Mouse (Mus musculus) embryonic facial prominence, embryonic 11.5 days (tissue): ENCODE results near the gene Gps2. TPM values are rescaled to one million over a fixed set of nuclear protein-coding genes. Genes with fewer than 3 reads are reported as not detected.
A peak's percentile ranks its signal among the peaks of the same experiment; 100 is the strongest.

Source experiments
- ATAC-seq: fragments of 200-750 bp; cut with Nextera tagmentation; replicated peaks from 2 replicates; pipeline ENCODE4 v1.8.0; 2017; ENCODE audit warnings: low read depth; ENCODE audit not compliant: insufficient number of reproducible peaks, low FRiP score, low TSS enrichment
- DNase-seq: peaks from one replicate; pipeline ENCODE4 v3.0.0-alpha.2; 2015; ENCODE audit warnings: low spot score
- H3K27ac ChIP-seq: fragments of 300-500 bp; sonication (generic); replicated peaks from 2 replicates; pipeline ENCODE4 v1.5.1; 2014; ENCODE audit warnings: mild to moderate bottlenecking, low read depth, low read length, control low read depth
- H3K27me3 ChIP-seq: fragments of 300-500 bp; sonication (generic); 2 replicates; pipeline ENCODE4 v1.6.1; 2014; ENCODE audit warnings: mild to moderate bottlenecking, low read length, moderate library complexity, mixed read lengths; ENCODE audit not compliant: control insufficient read depth, insufficient read depth
- H3K36me3 ChIP-seq: fragments of 300-500 bp; sonication (generic); replicated peaks from 2 replicates; pipeline ENCODE4 v1.6.1; 2014; ENCODE audit warnings: low read depth, mild to moderate bottlenecking, low read length, moderate library complexity, mixed read lengths; ENCODE audit not compliant: control insufficient read depth, insufficient read depth
- H3K4me1 ChIP-seq: fragments of 300-500 bp; sonication (generic); 2 replicates; pipeline ENCODE4 v1.6.1; 2014; ENCODE audit warnings: low read length, mixed read lengths; ENCODE audit not compliant: control insufficient read depth, insufficient read depth
- H3K4me2 ChIP-seq: fragments of 300-500 bp; sonication (generic); 2 replicates; pipeline ENCODE4 v1.6.1; 2014; ENCODE audit warnings: low read depth, mild to moderate bottlenecking, control low read depth, low read length, moderate library complexity
- H3K4me3 ChIP-seq: fragments of 300-500 bp; sonication (generic); 2 replicates; pipeline ENCODE4 v1.5.1; 2014; ENCODE audit warnings: low read depth, low read length, control low read depth
- H3K9ac ChIP-seq: fragments of 300-500 bp; sonication (generic); replicated peaks from 2 replicates; pipeline ENCODE4 v1.6.1; 2014; ENCODE audit warnings: mild to moderate bottlenecking, control low read depth, low read length
- H3K9me3 ChIP-seq: fragments of 300-500 bp; sonication (generic); replicated peaks from 2 replicates; pipeline ENCODE4 v1.6.1; 2016; ENCODE audit warnings: mild to moderate bottlenecking, low read length, inconsistent platforms, mixed read lengths; ENCODE audit not compliant: control insufficient read depth
- WGBS: fragments of 180-500 bp; shearing (Covaris S2); extraction: QIAGEN DNeasy Blood & Tissue Kit; methylation state at CpG from one replicate; pipeline ENCODE4 v1.1.7; 2014; 5-methylcytosine and 5-hydroxymethylcytosine counted together
- polyA plus RNA-seq: library from polyadenylated mRNA; unstranded; fragments of >200 nt; fragmentation: Nextera tagmentation; extraction: Ambion mirVana; gene quantifications from 2 replicates; pipeline ENCODE4 v1.2.1, GENCODE M21; 2014

Gps2 gene
- polyA plus RNA-seq, 1 experiment from 2014 or later, result 76.2 TPM

DNA sequence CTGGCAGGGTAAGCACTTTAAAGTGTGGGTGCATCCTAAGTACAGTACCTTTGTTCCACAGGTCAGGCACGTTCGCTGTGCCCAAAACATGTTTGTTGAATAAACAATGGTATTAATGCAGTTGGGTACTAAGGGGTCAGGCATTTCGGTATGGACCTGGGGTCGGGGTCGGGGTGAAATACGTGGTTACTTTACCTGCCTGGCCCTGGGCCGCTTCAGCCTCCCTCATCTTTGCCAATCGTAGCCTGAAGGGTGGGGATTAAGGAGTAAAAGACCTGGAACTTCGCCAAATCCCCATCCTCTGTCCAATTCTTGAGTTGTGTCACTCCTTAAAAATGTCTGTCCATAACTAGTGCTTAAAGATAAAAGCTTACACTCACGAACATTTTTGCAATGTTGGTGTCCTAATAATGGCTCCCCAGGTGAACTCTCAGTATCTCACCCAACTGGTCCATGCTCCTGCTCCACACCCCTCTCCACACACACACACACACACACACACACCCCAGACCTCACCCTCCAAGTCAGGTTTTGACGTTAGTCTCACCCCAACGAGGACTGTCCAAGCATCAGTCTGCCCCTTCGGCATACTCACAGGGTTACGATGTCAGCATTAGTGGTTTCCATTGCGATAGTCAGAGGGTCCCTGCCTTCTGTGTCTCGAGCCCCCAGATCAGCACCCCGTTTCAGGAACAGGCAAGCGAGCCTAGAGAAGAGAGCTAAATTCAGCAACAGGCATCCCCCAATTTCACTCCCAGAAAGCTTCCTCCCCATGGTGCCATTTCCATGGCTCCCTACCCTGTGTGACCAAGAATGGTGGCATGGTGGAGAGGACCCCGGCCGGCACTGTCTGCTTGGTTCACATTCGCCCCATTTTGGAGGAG lies 31.7 kb upstream of the Gps2 start:
- H3K4me1 ChIP-seq, result peaks cover 4% of the 10 kb centered on the region; the same call in 1 of the 2 replicates
- 58% methylated on average over 21 of the region's 21 CpGs for WGBS
- H3K4me2 ChIP-seq, result peak overlapping the region; percentile 69
- H3K4me3 ChIP-seq, result peak overlapping the region; percentile 45
- H3K9me3 ChIP-seq, result no peaks in the 10 kb centered on the region
- peak overlapping the region; percentile 64 for H3K9ac ChIP-seq
- ATAC-seq (no peak), DNase-seq (no peak)
- H3K27me3 ChIP-seq, result no peaks in the 10 kb centered on the region
- H3K27ac ChIP-seq, result peak overlapping the region; percentile 69; the same call in 1 of the 2 replicates
- H3K36me3 ChIP-seq, result no peaks in the 10 kb centered on the region

DNA sequence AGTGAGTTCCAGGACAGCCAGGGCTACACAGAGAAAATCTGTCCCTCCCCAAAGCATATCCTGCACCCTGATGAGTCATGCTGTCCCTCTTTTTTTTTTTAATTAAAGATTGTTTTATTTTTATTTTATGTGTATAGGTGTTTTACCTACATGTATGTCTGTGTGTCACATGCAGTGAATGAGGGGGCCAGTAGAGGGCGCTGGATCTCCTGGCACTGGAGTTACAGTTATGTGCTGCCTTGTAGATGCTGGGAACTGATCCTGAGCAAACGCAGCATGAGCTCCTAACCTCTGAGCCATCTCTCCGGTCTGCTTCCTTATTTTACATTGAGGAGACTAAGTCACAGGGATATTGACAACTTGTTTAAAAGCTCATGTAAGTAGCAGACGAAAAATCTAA lies 30.6 kb upstream of the Gps2 start:
- Histone ChIP-seq H3K9ac (no peak overlapping the region), H3K27ac (no peak overlapping the region), H3K36me3 (no peaks in the 10 kb centered on the region), H3K4me1 (0 out of 2 replicates have a peak, but pooled peaks cover 2% of the 10 kb centered on the region), H3K27me3 (no peaks in the 10 kb centered on the region), H3K4me2 (no peak overlapping the region), H3K4me3 (no peak overlapping the region), H3K9me3 (no peaks in the 10 kb centered on the region)
- peak; percentile 14 for DNase-seq
- ATAC-seq, result no peak
- WGBS, result 64% methylated on average over 4 of the region's 4 CpGs

DNA sequence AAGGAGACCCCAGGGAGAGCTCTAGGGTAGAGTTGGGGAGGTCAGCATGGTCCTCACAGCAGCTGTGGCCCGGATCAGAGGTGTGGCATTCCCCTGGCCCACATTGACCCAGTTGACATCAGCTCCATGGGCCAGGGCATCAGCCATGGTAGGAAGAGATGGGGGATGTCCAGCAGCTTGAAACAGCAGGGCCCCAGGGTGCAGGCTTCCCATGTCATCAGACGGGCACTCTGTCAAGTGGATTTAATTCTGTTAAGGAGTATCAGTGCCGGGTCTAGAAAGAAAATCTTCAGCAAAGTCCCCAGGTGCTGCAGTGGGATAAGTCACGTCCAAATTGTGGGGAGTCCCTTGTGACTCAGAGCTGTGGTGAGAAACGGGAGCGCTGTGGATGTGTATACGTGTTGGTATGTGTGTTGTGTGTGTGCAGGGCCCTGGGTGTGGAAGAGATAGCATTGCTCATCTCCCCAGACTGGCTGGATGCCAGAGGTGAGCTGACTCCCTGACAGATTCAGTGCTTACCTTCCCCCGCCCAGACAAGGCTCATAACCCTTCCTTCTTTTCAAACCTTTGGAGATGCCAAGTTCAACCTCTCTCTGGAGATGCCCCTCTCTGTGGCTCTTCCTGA lies 30.0 kb upstream of the Gps2 start:
- Histone ChIP-seq H3K4me2 (no peak overlapping the region), H3K4me3 (no peak overlapping the region), H3K4me1 (0 out of 2 replicates have a peak, but pooled peaks cover 2% of the 10 kb centered on the region), H3K27me3 (no peaks in the 10 kb centered on the region), H3K36me3 (no peaks in the 10 kb centered on the region), H3K9ac (no peak overlapping the region), H3K9me3 (no peaks in the 10 kb centered on the region), H3K27ac (no peak overlapping the region)
- DNase-seq, result no peak
- 86% methylated on average over 8 of the region's 8 CpGs for WGBS
- ATAC-seq, result no peak

DNA sequence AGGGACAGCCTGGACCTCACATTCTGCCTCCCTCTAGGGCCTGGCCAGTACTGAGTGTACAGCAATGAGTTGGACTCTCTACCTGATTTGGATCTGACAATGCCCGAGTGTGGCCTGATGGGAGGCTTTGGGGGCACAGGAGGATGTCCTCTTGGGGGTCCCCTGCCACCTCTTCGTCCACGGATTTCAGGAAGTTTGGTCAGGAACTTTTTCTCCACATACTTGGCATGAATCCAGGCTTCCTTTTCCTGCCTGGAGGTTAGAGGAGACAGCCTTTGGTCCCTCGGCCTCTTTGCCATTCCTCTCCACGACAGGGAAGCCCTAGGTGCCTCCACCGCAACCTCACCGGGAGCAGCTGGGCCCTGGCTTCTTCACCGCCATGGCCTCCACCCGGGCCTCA lies 29.4 kb upstream of the Gps2 start:
- WGBS, result 86% methylated on average over 9 of the region's 9 CpGs
- no peak for DNase-seq
- H3K4me2 ChIP-seq, result no peak overlapping the region
- H3K9ac ChIP-seq, result peak overlapping the region; percentile 34; the same call in 1 of the 2 replicates
- no peaks in the 10 kb centered on the region for H3K9me3 ChIP-seq
- H3K4me1 ChIP-seq, result 0 out of 2 replicates have a peak, but pooled peaks cover 2% of the 10 kb centered on the region
- no peak overlapping the region for H3K27ac ChIP-seq
- no peak for ATAC-seq
- no peaks in the 10 kb centered on the region for H3K36me3 ChIP-seq
- no peak overlapping the region for H3K4me3 ChIP-seq
- no peaks in the 10 kb centered on the region for H3K27me3 ChIP-seq

DNA sequence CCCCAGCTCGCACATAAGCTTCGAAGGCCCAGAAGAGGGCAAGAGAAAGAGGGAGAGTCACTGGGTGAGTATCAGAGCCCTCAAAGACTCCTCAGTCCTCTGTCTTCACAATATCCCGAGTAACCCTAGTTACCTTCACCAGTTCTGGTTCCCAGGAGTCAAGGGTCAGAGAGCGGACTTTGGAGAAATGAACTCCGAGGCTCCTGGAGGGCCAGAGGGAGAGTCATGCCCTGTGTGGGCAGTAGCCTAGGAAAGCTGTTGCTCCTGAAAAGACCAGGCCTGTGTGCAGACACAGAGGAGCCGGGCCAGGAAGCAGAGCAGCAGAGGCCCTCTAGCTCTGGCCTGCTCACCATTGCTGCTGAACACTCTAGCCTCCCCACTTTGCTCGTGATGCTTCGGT lies 29.0 kb upstream of the Gps2 start:
- Histone ChIP-seq H3K4me2 (no peak overlapping the region), H3K4me3 (no peak overlapping the region), H3K9ac (no peak overlapping the region; the same call in 1 of the 2 replicates), H3K4me1 (0 out of 2 replicates have a peak, but pooled peaks cover 2% of the 10 kb centered on the region), H3K27ac (no peak overlapping the region), H3K36me3 (no peaks in the 10 kb centered on the region), H3K27me3 (no peaks in the 10 kb centered on the region), H3K9me3 (no peaks in the 10 kb centered on the region)
- no peak for DNase-seq
- 81% methylated on average over 8 of the region's 8 CpGs for WGBS
- ATAC-seq, result no peak

DNA sequence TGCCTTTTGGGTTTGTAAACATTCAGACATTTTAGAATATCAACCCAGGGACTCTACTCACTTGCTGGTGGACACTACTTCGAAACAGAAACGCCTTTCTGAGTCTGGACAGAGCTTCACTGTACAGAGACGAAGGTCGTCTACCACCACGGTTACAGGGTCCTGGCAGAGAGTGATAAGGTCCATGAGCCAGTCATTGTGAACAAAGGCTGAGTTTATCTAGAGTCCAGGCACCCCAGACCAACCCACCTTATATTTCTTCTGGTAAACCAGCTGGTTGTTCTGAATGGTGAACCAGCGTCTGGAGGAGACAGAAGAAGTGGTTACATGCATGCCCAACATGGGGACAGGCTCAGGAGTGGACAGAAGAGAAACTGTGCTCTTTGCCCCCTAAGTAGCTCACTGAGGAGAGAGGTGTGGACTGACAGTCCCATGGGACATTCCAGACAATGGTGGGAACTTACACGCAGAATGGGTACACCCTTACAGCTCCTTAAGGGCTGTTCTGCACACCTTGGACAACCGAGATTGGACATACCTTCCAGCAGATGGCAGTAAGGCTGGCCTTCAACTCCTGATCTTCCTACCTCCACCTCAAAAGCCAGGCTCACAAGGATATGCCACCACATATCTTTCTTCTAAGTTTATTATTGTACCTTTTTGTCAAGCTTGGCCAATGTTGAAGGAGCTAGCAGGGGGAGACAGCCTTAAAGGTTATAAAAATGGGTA lies 26.6 kb upstream of the Gps2 start:
- no peaks in the 10 kb centered on the region for H3K9me3 ChIP-seq
- 78% methylated on average over 8 of the region's 8 CpGs for WGBS
- no peak overlapping the region for H3K9ac ChIP-seq
- no peak overlapping the region for H3K4me3 ChIP-seq
- H3K36me3 ChIP-seq, result no peaks in the 10 kb centered on the region
- H3K4me1 ChIP-seq, result no peaks in the 10 kb centered on the region
- ATAC-seq (no peak), DNase-seq (no peak)
- H3K4me2 ChIP-seq, result no peak overlapping the region
- H3K27ac ChIP-seq, result no peak overlapping the region
- no peaks in the 10 kb centered on the region for H3K27me3 ChIP-seq

DNA sequence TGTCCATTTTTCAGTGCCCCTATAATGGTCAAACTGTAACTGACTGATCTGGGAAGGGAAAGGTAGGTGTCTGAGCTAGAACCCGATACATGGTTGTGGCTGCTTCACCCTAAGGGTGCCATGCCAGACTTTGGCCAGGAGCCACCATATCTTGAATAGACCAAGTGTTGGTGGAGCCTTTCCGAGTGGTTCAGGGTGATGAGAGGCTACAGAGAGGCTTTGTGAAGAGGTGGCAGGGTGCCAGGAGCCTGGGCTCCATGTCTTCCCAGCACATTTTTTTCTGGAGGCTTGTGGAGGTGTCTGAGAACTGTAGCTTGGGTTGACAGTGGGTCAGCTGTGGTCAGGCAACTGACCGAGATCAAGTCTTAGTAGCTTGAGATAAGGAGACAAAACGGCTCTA lies 22.2 kb upstream of the Gps2 start:
- Histone ChIP-seq H3K27me3 (no peaks in the 10 kb centered on the region), H3K36me3 (no peaks in the 10 kb centered on the region), H3K4me3 (no peak overlapping the region), H3K4me1 (no peaks in the 10 kb centered on the region), H3K27ac (no peak overlapping the region), H3K4me2 (no peak overlapping the region), H3K9me3 (no peaks in the 10 kb centered on the region), H3K9ac (no peak overlapping the region)
- no peak for ATAC-seq
- 80% methylated on average over 4 of the region's 4 CpGs for WGBS
- DNase-seq, result no peak
